Mouse (Mus musculus): ENCODE results near the gene Tnnt1. TPM values are rescaled to one million over a fixed set of nuclear protein-coding genes. Genes with fewer than 3 reads are reported as not detected.

Tnnt1 gene
- polyA plus RNA-seq, 1 experiment from 2014 or later = 14.0 TPM

- H3K4me2 ChIP-seq (replicated peaks; ENCODE audit: low read depth, low read length) = no peak overlapping the region
- H3K4me3 ChIP-seq (ENCODE audit: low read depth, low read length) = no peak overlapping the region
- TF ChIP-seq CTCF (IDR thresholded peaks at IDR 0.05) (no peak), EP300 (IDR thresholded peaks at IDR 0.05) (no peak)
- ATAC-seq = no peak
- H3K9me3 ChIP-seq (ENCODE audit: low read length) = no peaks in the 10 kb centered on the region
- peaks cover 10% of the 10 kb centered on the region; the same call in 1 of the 2 replicates for H3K4me1 ChIP-seq (ENCODE audit: insufficient read depth, low read depth, low read length)
- no peaks in the 10 kb centered on the region for H3K27me3 ChIP-seq (replicated peaks; ENCODE audit: insufficient read depth, low read length)
- peaks cover 14% of the 10 kb centered on the region; the same call in 1 of the 2 replicates for H3K36me3 ChIP-seq (ENCODE audit: insufficient read depth, low read length)
- no peak for DNase-seq (ENCODE audit: low spot score)
- no peak overlapping the region for H3K27ac ChIP-seq (ENCODE audit: low read length)
- no peak overlapping the region for H3K9ac ChIP-seq (replicated peaks; ENCODE audit: low read depth)
- WGBS = 59% methylated on average over 1 of the region's 1 CpGs
These were observed 22.2 kb downstream of the Tnnt1 start for GRCm38 (mm10) chr7:4493991-4494390.

DNA sequence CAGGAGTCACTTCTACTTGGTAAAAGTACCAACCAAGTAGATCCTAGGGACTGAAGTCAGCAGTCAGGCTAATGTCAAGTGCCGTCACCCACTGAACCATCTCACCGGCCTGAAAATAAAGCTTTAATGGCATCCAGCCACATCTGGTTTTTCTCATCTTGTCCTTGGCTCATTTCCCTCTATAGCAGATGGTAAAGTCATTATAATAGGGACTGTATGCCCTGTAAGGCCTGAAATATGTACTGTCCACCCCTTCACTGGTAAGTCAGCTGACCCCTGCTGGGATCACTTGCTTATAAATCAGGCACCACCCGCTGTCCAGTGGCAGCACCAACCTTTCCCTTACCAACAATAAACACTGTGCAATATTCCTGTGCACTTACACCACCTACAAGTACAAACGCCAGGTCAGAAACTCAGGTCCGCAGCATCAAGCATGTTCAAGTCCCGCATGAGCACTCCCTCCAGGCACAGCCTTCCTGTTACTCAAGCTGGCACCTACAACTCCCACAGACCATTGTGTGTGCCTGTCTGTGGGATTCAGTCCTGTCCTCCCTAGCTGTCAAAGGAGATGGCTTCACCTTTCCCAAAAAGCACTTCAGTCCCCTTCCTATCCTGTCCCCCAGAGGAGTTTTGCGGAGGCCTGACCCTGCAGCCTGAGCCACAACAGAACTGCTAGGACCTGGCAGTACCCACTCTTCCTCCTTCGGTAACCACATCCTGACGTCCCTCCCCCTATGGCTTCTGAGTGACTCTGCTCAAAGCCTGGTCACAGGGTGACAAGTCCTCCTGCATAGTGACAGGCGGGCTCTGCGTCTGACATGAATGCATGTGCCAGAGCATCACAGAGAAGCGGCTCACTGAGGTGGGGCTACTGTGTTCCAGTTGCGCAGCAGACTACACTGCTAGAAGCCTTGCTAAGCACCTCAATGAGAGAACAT lies 23.6 kb downstream of the Tnnt1 start:
- Histone ChIP-seq H3K4me1 (ENCODE audit: insufficient read depth, low read depth, low read length) (peaks cover 10% of the 10 kb centered on the region; the same call in 1 of the 2 replicates), H3K27ac (ENCODE audit: low read length) (0 out of 2 replicates have a peak overlapping the region, but pooled peaks have one; percentile 20), H3K27me3 (replicated peaks; ENCODE audit: insufficient read depth, low read length) (no peaks in the 10 kb centered on the region), H3K4me3 (ENCODE audit: low read depth, low read length) (no peak overlapping the region), H3K9me3 (ENCODE audit: low read length) (no peaks in the 10 kb centered on the region), H3K4me2 (replicated peaks; ENCODE audit: low read depth, low read length) (no peak overlapping the region), H3K9ac (replicated peaks; ENCODE audit: low read depth) (no peak overlapping the region), H3K36me3 (ENCODE audit: insufficient read depth, low read length) (peaks cover 14% of the 10 kb centered on the region; the same call in 1 of the 2 replicates)
- peak; percentile 78 for ATAC-seq
- peak; percentile 76 for DNase-seq (ENCODE audit: low spot score)
- WGBS = 72% methylated on average over 13 of the region's 13 CpGs
- TF ChIP-seq CTCF (IDR thresholded peaks at IDR 0.05) (no peak), EP300 (IDR thresholded peaks at IDR 0.05) (peak; percentile 64)

GRCm38 (mm10) chr7:4491308-4491707 lies 24.9 kb downstream of the Tnnt1 start:
- Histone ChIP-seq H3K9ac (replicated peaks; ENCODE audit: low read depth) (no peak overlapping the region), H3K36me3 (ENCODE audit: insufficient read depth, low read length) (peaks cover 12% of the 10 kb centered on the region), H3K9me3 (ENCODE audit: low read length) (no peaks in the 10 kb centered on the region), H3K27me3 (replicated peaks; ENCODE audit: insufficient read depth, low read length) (no peaks in the 10 kb centered on the region), H3K27ac (ENCODE audit: low read length) (peak overlapping the region; percentile 51; the same call in 1 of the 2 replicates), H3K4me2 (replicated peaks; ENCODE audit: low read depth, low read length) (no peak overlapping the region), H3K4me1 (ENCODE audit: insufficient read depth, low read depth, low read length) (peaks cover 10% of the 10 kb centered on the region; the same call in 1 of the 2 replicates), H3K4me3 (ENCODE audit: low read depth, low read length) (no peak overlapping the region)
- 69% methylated on average over 6 of the region's 6 CpGs for WGBS
- peak; percentile 66 for DNase-seq (ENCODE audit: low spot score)
- TF ChIP-seq EP300 (IDR thresholded peaks at IDR 0.05) (no peak), CTCF (IDR thresholded peaks at IDR 0.05) (no peak)
- ATAC-seq = peak; percentile 73

GRCm38 (mm10) chr7:4482281-4482680 lies 33.9 kb downstream of the Tnnt1 start:
- peaks cover 34% of the 10 kb centered on the region for H3K36me3 ChIP-seq (ENCODE audit: insufficient read depth, low read length)
- DNase-seq (ENCODE audit: low spot score) (no peak), ATAC-seq (no peak)
- no peak overlapping the region for H3K9ac ChIP-seq (replicated peaks; ENCODE audit: low read depth)
- no peak for TF ChIP-seq EP300 (IDR thresholded peaks at IDR 0.05)
- no peak for TF ChIP-seq CTCF (IDR thresholded peaks at IDR 0.05)
- H3K27ac ChIP-seq (ENCODE audit: low read length) = no peak overlapping the region
- H3K4me3 ChIP-seq (ENCODE audit: low read depth, low read length) = no peak overlapping the region
- H3K9me3 ChIP-seq (ENCODE audit: low read length) = no peaks in the 10 kb centered on the region
- H3K4me1 ChIP-seq (ENCODE audit: insufficient read depth, low read depth, low read length) = peaks cover 6% of the 10 kb centered on the region; the same call in 1 of the 2 replicates
- WGBS = 87% methylated on average over 12 of the region's 12 CpGs
- no peaks in the 10 kb centered on the region for H3K27me3 ChIP-seq (replicated peaks; ENCODE audit: insufficient read depth, low read length)
- H3K4me2 ChIP-seq (replicated peaks; ENCODE audit: low read depth, low read length) = no peak overlapping the region

DNA sequence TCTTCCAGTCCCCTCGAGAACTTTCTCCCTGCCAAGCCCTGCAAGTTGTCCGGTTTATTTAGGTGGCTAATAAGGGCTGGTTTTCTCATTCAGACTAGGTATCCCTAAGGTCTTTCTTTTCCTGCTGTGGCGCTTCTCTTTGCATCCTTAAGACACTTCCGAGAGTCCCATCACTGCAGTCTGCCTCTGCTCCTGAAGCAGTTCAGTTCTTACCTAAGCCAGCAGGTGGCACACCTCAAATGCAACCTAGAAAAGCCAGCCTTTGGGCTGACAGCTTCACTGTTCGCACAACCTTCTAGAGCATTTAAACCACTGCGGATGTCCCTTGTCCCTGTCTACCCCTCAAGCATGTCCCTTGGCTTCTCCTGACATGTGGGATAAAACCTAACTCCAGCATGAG lies 36.5 kb downstream of the Tnnt1 start:
- Histone ChIP-seq H3K27ac (ENCODE audit: low read length) (no peak overlapping the region), H3K4me1 (ENCODE audit: insufficient read depth, low read depth, low read length) (peaks cover 6% of the 10 kb centered on the region; the same call in 1 of the 2 replicates), H3K27me3 (replicated peaks; ENCODE audit: insufficient read depth, low read length) (no peaks in the 10 kb centered on the region), H3K4me2 (replicated peaks; ENCODE audit: low read depth, low read length) (no peak overlapping the region), H3K36me3 (ENCODE audit: insufficient read depth, low read length) (peaks cover 26% of the 10 kb centered on the region), H3K4me3 (ENCODE audit: low read depth, low read length) (no peak overlapping the region), H3K9me3 (ENCODE audit: low read length) (no peaks in the 10 kb centered on the region), H3K9ac (replicated peaks; ENCODE audit: low read depth) (no peak overlapping the region)
- WGBS = 32% methylated on average over 6 of the region's 6 CpGs
- peak; percentile 64 for DNase-seq (ENCODE audit: low spot score)
- no peak for ATAC-seq
- TF ChIP-seq CTCF (IDR thresholded peaks at IDR 0.05) (peak; percentile 76), EP300 (IDR thresholded peaks at IDR 0.05) (no peak)

- H3K4me2 ChIP-seq (replicated peaks; ENCODE audit: low read depth, low read length) = peak overlapping the region; percentile 69
- peaks cover 6% of the 10 kb centered on the region; the same call in 1 of the 2 replicates for H3K4me1 ChIP-seq (ENCODE audit: insufficient read depth, low read depth, low read length)
- H3K9me3 ChIP-seq (ENCODE audit: low read length) = no peaks in the 10 kb centered on the region
- no peak for TF ChIP-seq EP300 (IDR thresholded peaks at IDR 0.05)
- TF ChIP-seq CTCF (IDR thresholded peaks at IDR 0.05) = no peak
- H3K27ac ChIP-seq (ENCODE audit: low read length) = peak overlapping the region; percentile 57
- 12% methylated on average over 16 of the region's 16 CpGs for WGBS
- H3K27me3 ChIP-seq (replicated peaks; ENCODE audit: insufficient read depth, low read length) = no peaks in the 10 kb centered on the region
- peak overlapping the region; percentile 38 for H3K4me3 ChIP-seq (ENCODE audit: low read depth, low read length)
- H3K9ac ChIP-seq (replicated peaks; ENCODE audit: low read depth) = 0 out of 2 replicates have a peak overlapping the region, but pooled peaks have one; percentile 12
- DNase-seq (ENCODE audit: low spot score) (peak; percentile 11), ATAC-seq (peak; percentile 3; the same call in 1 of the 2 replicates)
- peaks cover 19% of the 10 kb centered on the region for H3K36me3 ChIP-seq (ENCODE audit: insufficient read depth, low read length)
These were observed 37.3 kb downstream of the Tnnt1 start for GRCm38 (mm10) chr7:4478796-4479291.
